Mouse (Mus musculus) gastrocnemius, adult 8-10 months (tissue): ENCODE results near the gene Cep44. TPM values are rescaled to one million over a fixed set of nuclear protein-coding genes. Genes with fewer than 3 reads are reported as not detected.

Experiments used
- DNase-seq, 2 experiments: peaks; one replicate each; pipeline ENCODE4 v3.0.0; 2022; ENCODE audit warnings: low spot score in 2 of 2
- microRNA-seq: library from miRNA; unstranded; fragments of <30 nt; microRNA quantifications from one replicate; pipeline ENCODE4 v1.2.0, GENCODE M21; 2022
- total RNA-seq, 4 experiments: library from RNA; stranded (reverse); gene quantifications; 2 replicates each; pipeline ENCODE4 v1.2.4; 2022

Cep44 gene
- total RNA-seq, 4 experiments from 2014 or later = 7.0 to 11.6 (median 8.8) TPM

- DNase-seq = no peak
These were observed 61.4 kb downstream of the Cep44 start for GRCm38 (mm10) chr8:56489496-56489895.

- no peak for DNase-seq
These were observed 64.8 kb downstream of the Cep44 start for GRCm38 (mm10) chr8:56486006-56486405.

Small RNA genes within 50 kb of the gene (microRNA-seq; reads per million reads assigned to microRNA genes)
- gene Gm25992 = not detected

Other genes with a start within 250 kb of the Cep44 start
- 10 to 100 TPM; 29.9 to 35.6 (median 32.8) TPM for gene Fbxo8, start within 50 bp of the Cep44 start, total RNA-seq